Mouse (Mus musculus) heart, postnatal 0 days (tissue): ENCODE results near the gene Olfr938.

Experiments
- CTCF ChIP-seq: IDR thresholded peaks from 2 replicates; pipeline ENCODE4 v1.5.1; 2016; ENCODE audit warnings: antibody characterized with exemption, control low read depth, low read depth
- EP300 ChIP-seq: IDR thresholded peaks from 2 replicates; pipeline ENCODE4 v1.6.1; 2016; ENCODE audit warnings: antibody characterized with exemption, low read depth

DNA sequence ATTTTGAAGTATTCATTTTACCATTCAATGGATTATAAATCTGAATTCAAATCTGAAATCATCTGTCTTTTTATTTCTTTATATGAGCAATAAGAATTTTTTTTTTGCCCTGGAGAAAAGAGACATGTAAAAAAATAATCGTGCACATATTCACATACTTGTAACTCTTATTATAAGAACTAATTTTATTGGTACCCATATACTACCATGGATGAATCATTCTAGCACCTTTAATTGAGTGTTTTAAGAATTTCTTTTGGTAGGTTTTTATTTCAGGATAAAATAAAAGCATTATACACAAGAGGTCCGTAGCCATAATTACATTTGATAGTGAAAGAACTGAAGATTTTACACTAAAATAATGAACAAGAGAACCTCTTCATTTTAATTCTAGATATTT is at the start of gene Olfr938:
- TF ChIP-seq CTCF (no peak), EP300 (no peak)
